Mouse (Mus musculus) small intestine, adult 10 weeks (tissue): Measurements from ENCODE around the gene Zfp512b. TPM values are rescaled to one million over a fixed set of nuclear protein-coding genes. Genes with fewer than 3 reads are reported as not detected.

Experiments used
- polyA plus RNA-seq: library from polyadenylated mRNA; stranded (reverse); fragments of 350-450 nt; fragmentation: Illumina TruSeq; extraction: RNeasy Lipid Tissue Mini Kit (QIAGEN cat#74804); gene quantifications from one replicate; pipeline ENCODE4 v1.2.3, GENCODE M21; 2014; ENCODE audit warnings: low replicate concordance

The Zfp512b gene
- 0.93 TPM for polyA plus RNA-seq

DNA sequence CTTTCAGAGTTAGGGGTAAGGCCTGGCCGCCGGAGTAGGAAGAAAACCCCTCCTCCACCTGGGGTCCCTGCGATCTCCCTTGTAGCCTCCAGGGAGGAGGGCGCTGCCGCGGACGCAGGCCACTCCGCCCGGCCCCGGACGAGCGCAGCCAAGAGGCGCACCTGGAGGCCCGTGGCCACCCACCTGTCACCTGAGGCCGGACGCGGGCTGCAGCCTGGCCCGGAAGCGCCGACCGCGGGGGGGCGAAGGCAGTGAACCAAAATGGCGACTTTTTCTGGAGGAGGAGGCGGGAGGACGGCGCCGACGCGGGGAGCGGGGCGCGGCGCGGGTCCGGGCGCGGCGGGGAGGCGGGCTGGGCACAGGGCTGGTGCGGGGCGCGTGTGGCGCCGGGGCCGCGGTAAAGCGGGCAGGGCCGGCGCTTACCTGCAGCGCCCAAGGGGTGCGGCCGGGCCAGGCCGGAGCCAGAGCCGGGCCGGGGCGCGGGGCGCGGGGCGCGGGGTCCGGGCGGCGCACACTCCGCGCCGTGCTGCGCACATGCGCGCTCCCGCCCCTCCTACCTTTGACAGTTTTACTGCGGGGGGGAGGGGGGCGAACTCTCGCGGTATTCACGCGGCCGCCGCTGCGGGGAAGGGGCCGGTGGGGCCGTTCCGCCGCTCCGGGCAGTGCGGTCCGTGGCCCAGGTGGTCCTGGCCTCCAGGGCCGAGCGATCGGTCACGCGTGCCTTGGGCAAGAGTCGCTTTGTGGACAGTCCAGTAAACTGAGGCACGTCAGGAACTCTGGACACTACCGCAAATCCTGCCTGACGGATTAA lies at the start of gene Zfp512b:
Gene Zfp512b (minus strand): TSS at position 573 of the 811 bp plus-strand sequence.

GRCm38 (mm10) chr2:181598454-181599351 lies 6.1 kb upstream of the Zfp512b start, which contains the start of gene Samd10:
Samd10 (minus strand) TSS chr2:181599212.

GRCm38 (mm10) chr2:181591528-181592085 lies 996 bp downstream of the Zfp512b start, which contains the start of gene Prpf6:
Prpf6 (plus strand) TSS chr2:181591868.

GRCm38 (mm10) chr2:181584411-181584942 lies 8.1 kb downstream of the Zfp512b start, which contains the start of gene Uckl1:
Uckl1 (minus strand) TSS chr2:181584892.

Other genes starting within 250 kb of the Zfp512b start
- 0.97 TPM for gene Zgpat, start 227.9 kb downstream of the Zfp512b start, polyA plus RNA-seq
- 25.0 TPM for gene Arfrp1, start 227.4 kb downstream of the Zfp512b start, polyA plus RNA-seq
- 0.45 TPM for gene Lime1, start 212.7 kb downstream of the Zfp512b start, polyA plus RNA-seq
- 1.3 TPM for gene Zbtb46, start 133.4 kb downstream of the Zfp512b start, polyA plus RNA-seq
- gene Abhd16b, start 99.6 kb downstream of the Zfp512b start, polyA plus RNA-seq = not detected
- 26.2 TPM for gene Tpd52l2, start 95.7 kb downstream of the Zfp512b start, polyA plus RNA-seq
- 32.9 TPM for gene Dnajc5, start 72.3 kb downstream of the Zfp512b start, polyA plus RNA-seq
- gene Uckl1, start 7.9 kb downstream of the Zfp512b start, polyA plus RNA-seq = 15.6 TPM
- gene Prpf6, start 935 bp downstream of the Zfp512b start, polyA plus RNA-seq = 14.7 TPM
- gene Samd10, start 6.4 kb upstream of the Zfp512b start, polyA plus RNA-seq = 4.9 TPM
- gene Gm29797, start 64.2 kb upstream of the Zfp512b start, polyA plus RNA-seq = not detected
- gene Sox18, start 78.8 kb upstream of the Zfp512b start, polyA plus RNA-seq = not detected
- gene Tcea2, start 87.5 kb upstream of the Zfp512b start, polyA plus RNA-seq = 0.19 TPM
- gene Rgs19, start 101.2 kb upstream of the Zfp512b start, polyA plus RNA-seq = 5.3 TPM
- gene Lkaaear1, start 105.6 kb upstream of the Zfp512b start, polyA plus RNA-seq = not detected
- gene Oprl1, start 122.2 kb upstream of the Zfp512b start, polyA plus RNA-seq = not detected
- gene Myt1, start 170.5 kb upstream of the Zfp512b start, polyA plus RNA-seq = 1.0 TPM
- gene Pcmtd2, start 245.1 kb upstream of the Zfp512b start, polyA plus RNA-seq = 137 TPM